Mouse (Mus musculus): ENCODE results near the gene Spcs3.

GRCm38 (mm10) chr8:54511791-54512190 is 18.0 kb downstream of the Spcs3 start:
- TF ChIP-seq MAX (IDR thresholded peaks at IDR 0.05): no peak
- no peak for TF ChIP-seq CTCF (IDR thresholded peaks at IDR 0.05; ENCODE audit: control insufficient read depth, insufficient read depth, insufficient read length)
- TF ChIP-seq MYOG (IDR thresholded peaks at IDR 0.05; ENCODE audit: control insufficient read depth, extremely low read depth, insufficient read length): no peak
- TF ChIP-seq CEBPB (IDR thresholded peaks at IDR 0.05; ENCODE audit: low read depth): no peak
